Mouse (Mus musculus) stomach, postnatal 0 days (tissue): Measurements from ENCODE around the gene Ncam1.

Source experiments
- CTCF ChIP-seq: IDR thresholded peaks from 2 replicates; pipeline ENCODE4 v1.5.1; 2016; ENCODE audit warnings: antibody characterized with exemption, low read depth, mild to moderate bottlenecking, moderate library complexity
- EP300 ChIP-seq: optimal IDR thresholded peaks from 2 replicates; pipeline ENCODE3; 2016; ENCODE audit warnings: antibody characterized with exemption

DNA sequence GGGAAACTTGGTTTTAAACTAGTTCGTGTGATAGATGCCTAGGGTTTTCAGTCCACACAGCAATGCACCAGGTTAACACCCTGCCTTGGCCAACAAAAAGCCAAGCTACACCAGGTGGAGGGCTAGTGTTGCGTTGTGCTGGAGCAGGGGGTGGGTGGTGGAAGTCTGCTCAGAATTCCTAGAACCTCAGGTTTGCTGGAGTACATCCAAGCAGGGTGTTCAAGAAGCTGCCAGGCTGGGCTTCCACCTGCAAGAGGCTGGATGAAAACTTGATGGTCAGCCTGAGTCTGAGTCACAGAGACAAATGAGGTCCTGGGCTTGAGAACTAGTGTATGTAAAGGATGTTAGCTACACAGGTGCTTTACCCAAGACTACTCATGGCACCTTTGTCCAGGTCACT is 166.1 kb downstream of the Ncam1 start:
- TF ChIP-seq EP300 (no peak), CTCF (no peak)
